Mouse (Mus musculus): Measurements from ENCODE around the gene 1700011L22Rik. TPM values are rescaled to one million over a fixed set of nuclear protein-coding genes. Genes with fewer than 3 reads are reported as not detected.

Gene 1700011L22Rik
- total RNA-seq, 2 experiments from 2014 or later: not detected

DNA sequence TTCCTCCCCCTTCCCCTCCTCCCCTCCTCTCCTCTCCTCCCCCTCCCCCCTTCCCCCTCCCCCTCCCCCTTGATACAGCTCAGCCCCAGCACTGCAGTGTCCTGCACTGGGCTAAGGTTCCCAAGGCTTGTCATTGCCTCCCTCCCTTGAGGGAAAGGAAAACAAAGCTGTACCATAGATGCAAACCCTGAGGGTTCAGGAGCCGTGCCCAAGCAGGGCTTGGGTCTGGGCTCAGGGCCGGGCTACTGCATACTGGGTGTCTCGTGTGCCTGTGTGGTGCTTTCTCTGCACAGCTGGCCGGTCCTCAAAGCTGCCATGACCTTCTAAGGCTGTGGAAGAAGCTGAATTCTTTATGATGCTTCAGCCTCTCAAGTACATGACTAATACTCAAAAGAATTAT is 74.8 kb downstream of the 1700011L22Rik start:
- DNase-seq: no peak

DNA sequence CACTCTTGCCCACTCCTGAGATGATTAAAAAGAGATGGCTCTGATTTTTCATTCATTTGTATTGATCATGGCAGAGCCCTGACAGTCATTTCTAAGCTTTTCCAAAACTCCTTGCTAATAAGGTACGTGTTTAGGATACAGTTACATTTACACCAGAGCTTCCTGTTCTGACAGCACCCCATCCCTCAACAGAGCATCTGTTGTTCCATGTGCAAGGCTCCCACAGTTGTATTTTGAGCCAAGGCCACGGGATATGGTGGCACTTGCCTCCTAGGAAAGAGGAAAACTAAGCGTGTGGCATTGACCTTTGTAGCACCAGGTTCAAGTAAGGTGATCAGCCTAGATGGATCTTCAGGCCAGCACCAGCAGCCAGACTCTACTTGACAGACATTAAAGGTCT is 83.1 kb downstream of the 1700011L22Rik start:
- DNase-seq: no peak

DNA sequence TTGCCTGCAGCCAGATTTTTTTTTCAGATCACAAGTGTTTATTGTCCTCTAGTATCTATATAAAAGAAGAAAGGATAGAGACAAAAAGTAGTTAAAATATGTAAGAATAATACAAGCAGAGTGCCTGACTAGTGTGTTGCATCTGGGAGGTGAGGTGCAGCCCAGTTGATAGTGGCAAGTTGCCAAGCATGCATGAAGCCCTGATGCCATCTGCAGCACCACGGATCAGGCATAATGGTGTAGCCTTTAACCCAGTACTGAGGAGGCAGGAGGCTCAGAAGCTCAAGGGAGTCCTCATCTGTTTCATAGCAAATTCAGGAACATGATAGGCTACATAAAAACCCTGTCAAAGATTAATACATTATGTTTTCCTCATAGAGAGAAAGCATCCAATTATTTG is 84.0 kb downstream of the 1700011L22Rik start:
- DNase-seq: no peak

DNA sequence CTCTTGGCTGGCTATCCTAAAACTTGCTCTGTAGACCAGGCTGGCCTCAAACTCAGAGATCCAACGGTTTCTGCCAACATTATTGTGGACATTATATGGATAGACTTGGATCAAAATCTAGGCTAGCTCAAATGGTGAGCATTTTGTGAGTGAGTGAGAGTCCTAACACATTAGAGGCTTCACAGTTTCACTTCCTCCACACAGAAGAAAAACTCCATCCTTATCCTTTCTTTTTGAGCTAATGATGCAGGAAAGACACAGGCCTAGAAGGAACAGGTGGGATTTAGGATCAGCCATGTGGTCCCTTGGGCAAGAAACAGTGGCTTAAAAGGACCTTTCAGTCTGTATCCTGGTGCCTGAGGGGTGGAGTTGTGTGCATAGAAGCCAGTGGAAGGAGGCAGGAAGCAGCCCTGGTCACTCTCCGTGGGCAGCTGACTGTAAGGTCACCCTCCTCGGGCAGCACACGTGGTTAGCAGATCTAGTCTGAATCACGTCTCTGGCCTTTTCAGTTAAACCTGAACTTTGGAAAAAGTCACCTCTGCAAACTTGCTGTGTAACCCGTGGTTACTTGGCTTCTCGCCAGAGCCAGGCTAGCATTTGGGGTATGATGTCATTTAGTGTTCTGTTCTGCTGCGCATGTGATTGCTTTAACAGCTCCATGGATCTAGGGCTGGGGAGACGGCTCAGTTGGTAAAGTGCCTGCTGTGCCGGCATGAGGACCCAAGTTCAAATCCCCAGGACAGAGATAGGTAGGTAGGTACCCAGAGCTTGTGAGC is 85.6 kb downstream of the 1700011L22Rik start:
- peak; percentile 67 for DNase-seq

DNA sequence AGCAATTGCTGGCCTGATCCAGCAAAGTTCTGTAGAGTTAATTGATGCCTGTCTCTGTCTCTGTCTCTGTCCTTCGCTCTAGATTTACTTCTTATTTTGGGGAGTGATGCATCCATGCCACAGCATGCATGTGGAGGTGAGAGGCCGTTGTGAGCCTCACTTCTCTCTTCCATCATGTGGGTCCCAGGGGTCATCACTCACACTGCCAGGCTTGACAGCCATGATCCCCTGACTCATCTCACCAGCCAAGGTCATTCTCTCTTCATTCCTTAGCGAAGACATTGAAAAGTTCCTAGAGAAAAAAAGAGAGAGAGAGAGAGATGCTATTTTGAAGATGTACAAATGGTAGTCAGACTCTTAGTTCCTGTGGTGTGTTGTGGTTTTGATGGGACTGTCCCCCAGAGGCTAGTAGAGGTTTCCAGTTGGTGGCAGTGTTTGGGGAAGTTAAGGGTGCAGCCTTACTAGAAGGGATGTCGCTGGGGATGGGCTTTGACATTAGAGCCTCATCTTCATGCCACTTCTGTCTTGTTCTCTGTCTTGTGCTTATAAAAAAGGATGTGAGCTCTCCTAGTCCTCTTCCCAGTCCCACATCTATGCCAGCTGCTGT is 87.1 kb downstream of the 1700011L22Rik start:
- no peak for DNase-seq

Other genes starting within 250 kb of the 1700011L22Rik start
- gene Zfp827, start 220.1 kb downstream of the 1700011L22Rik start, total RNA-seq (2021): 10 to 100 TPM; 10.2 to 14.8 TPM
- gene Mmaa, start 46.4 kb upstream of the 1700011L22Rik start, total RNA-seq (2021): 10 to 100 TPM; 17.3 to 17.5 TPM
- gene Smad1, start 150.9 kb upstream of the 1700011L22Rik start, total RNA-seq (2021): 10 to 100 TPM; 34.2 to 38.3 TPM

Measured in gastrocnemius, postnatal 10 days (tissue).